Mouse (Mus musculus): ENCODE results near the gene Olfr508. TPM values are rescaled to one million over a fixed set of nuclear protein-coding genes. Genes with fewer than 3 reads are reported as not detected.

The Olfr508 gene
- polyA plus RNA-seq, 1 experiment from 2014 or later, result not detected

Other genes starting within 250 kb of the Olfr508 start
- gene Olfr495, start 236.8 kb upstream of the Olfr508 start, polyA plus RNA-seq (2015; fragmentation: Nextera tagmentation; extraction: Ambion mirVana), result not detected in 2 replicates
- gene Olfr497, start 209.6 kb upstream of the Olfr508 start, polyA plus RNA-seq (2015; fragmentation: Nextera tagmentation; extraction: Ambion mirVana), result not detected in 2 replicates
- gene Olfr498, start 164.7 kb upstream of the Olfr508 start, polyA plus RNA-seq (2015; fragmentation: Nextera tagmentation; extraction: Ambion mirVana), result not detected in 2 replicates
- not detected in 2 replicates for gene Olfr502, start 104.9 kb upstream of the Olfr508 start, polyA plus RNA-seq (2015; fragmentation: Nextera tagmentation; extraction: Ambion mirVana)
- not detected in 2 replicates for gene Olfr503, start 85.5 kb upstream of the Olfr508 start, polyA plus RNA-seq (2015; fragmentation: Nextera tagmentation; extraction: Ambion mirVana)
- not detected in 2 replicates for gene Olfr504, start 64.2 kb upstream of the Olfr508 start, polyA plus RNA-seq (2015; fragmentation: Nextera tagmentation; extraction: Ambion mirVana)
- gene Olfr506, start 19.2 kb upstream of the Olfr508 start, polyA plus RNA-seq (2015; fragmentation: Nextera tagmentation; extraction: Ambion mirVana), result not detected in 2 replicates
- gene Olfr507, start 8.2 kb upstream of the Olfr508 start, polyA plus RNA-seq (2015; fragmentation: Nextera tagmentation; extraction: Ambion mirVana), result not detected in 2 replicates
- gene Olfr509, start 21.9 kb downstream of the Olfr508 start, polyA plus RNA-seq (2015; fragmentation: Nextera tagmentation; extraction: Ambion mirVana), result not detected in 2 replicates
- gene Olfr510, start 36.4 kb downstream of the Olfr508 start, polyA plus RNA-seq (2015; fragmentation: Nextera tagmentation; extraction: Ambion mirVana), result not detected in 2 replicates
- not detected in 2 replicates for gene Olfr512, start 83.3 kb downstream of the Olfr508 start, polyA plus RNA-seq (2015; fragmentation: Nextera tagmentation; extraction: Ambion mirVana)
- gene Olfr513, start 121.0 kb downstream of the Olfr508 start, polyA plus RNA-seq (2015; fragmentation: Nextera tagmentation; extraction: Ambion mirVana), result not detected in 2 replicates
- not detected in 2 replicates for gene Olfr514, start 196.0 kb downstream of the Olfr508 start, polyA plus RNA-seq (2015; fragmentation: Nextera tagmentation; extraction: Ambion mirVana)
- gene Olfr516, start 220.5 kb downstream of the Olfr508 start, polyA plus RNA-seq (2015; fragmentation: Nextera tagmentation; extraction: Ambion mirVana), result not detected in 2 replicates
- gene Olfr517, start 242.4 kb downstream of the Olfr508 start, polyA plus RNA-seq (2015; fragmentation: Nextera tagmentation; extraction: Ambion mirVana), result not detected in 2 replicates